16 mouse cellular contexts compared by ENCODE assay signal in the genomic region with DNA sequence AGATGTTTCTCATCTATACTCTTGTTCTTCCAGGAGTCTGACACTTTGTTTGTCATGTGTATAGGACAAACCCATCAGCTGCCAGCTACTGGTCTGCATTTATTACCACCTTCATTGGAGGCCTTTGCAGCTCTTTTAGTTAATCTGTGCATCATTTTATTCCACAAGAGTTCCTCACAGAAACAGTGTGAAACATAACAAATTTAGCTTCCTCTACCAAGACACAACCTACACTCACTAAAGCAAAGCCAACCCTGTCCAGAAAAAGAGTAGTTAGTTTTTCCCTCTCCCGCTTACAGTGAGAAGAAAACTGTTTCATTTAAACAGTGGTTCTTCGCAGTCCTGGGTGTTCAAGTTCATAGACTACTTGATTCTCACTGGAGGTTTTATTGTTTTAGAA.
"Had no signal": no experiment of that assay in that cellular context is flagged by ENCODE, and none has a peak within 500 bp of the region (broad histone marks: within the 10 kb centered on the region; RNA-seq: fewer than 3 reads in every experiment).

No protein-coding gene starts in this region.

- H3K4me2 ChIP-seq: neural tube, embryonic 12.5 days; neural tube, embryonic 13.5 days; neural tube, embryonic 15.5 days; stomach, embryonic 15.5 days had no signal

- H3K4me1 ChIP-seq: neural tube, embryonic 12.5 days; neural tube, embryonic 13.5 days; stomach, embryonic 15.5 days had no signal

- H3K9me3 ChIP-seq: neural tube, embryonic 12.5 days; neural tube, embryonic 13.5 days; neural tube, embryonic 15.5 days; stomach, embryonic 15.5 days had no signal

- H3K27me3 ChIP-seq: neural tube, embryonic 12.5 days; neural tube, embryonic 13.5 days; neural tube, embryonic 15.5 days; stomach, embryonic 15.5 days had no signal

- DNase-seq: right cerebral cortex, adult 18-20 months; right cerebral cortex, postnatal 14 days; right cerebral cortex, postnatal 25 days; right cerebral cortex, postnatal 4 days; spleen, adult 18-20 months; thymus, adult 18-20 months; thymus, adult 2 months; thymus, postnatal 14 days; thymus, postnatal 25 days; thymus, postnatal 36 days; thymus, postnatal 4 days had no signal

- H3K27ac ChIP-seq: neural tube, embryonic 12.5 days; neural tube, embryonic 13.5 days; neural tube, embryonic 15.5 days; stomach, embryonic 15.5 days; stomach, postnatal 0 days had no signal

- H3K9ac ChIP-seq: neural tube, embryonic 12.5 days; neural tube, embryonic 13.5 days; neural tube, embryonic 15.5 days; stomach, embryonic 15.5 days had no signal

- H3K36me3 ChIP-seq: neural tube, embryonic 12.5 days; neural tube, embryonic 13.5 days; neural tube, embryonic 15.5 days; stomach, embryonic 15.5 days had no signal

- H3K4me3 ChIP-seq: neural tube, embryonic 12.5 days; neural tube, embryonic 13.5 days; neural tube, embryonic 15.5 days; stomach, embryonic 15.5 days had no signal
